Mouse (Mus musculus): ENCODE results near the gene G430095P16Rik.

G430095P16Rik gene

DNA sequence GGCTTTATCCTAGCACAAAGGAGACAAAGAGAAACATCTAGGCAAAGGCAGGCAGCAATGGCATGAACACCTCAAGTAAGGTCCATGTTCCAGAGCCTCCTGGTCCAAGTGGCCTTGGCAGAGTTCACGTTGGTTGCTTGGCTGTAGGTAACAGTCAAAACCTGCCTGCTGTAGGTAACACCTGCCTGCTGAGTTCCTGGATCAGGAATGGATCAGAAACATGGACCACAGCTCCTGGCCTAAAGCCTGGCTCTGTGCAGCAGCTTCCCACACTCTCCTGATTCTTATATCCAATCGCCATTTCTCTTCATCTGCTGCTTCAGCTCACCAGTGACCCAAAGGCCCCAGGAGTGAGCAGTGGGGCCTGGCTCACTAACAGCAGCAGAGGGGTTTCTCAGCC, 11.9 kb downstream of the G430095P16Rik start:
- in situ Hi-C loops (cut with MboI; ENCODE audit: low pct_unique_long_range_greater_than_20kb in 1 of 2, low sequenced_read_pairs in 2 of 2, unreplicated experiment in 1 of 2) = no loop called here

DNA sequence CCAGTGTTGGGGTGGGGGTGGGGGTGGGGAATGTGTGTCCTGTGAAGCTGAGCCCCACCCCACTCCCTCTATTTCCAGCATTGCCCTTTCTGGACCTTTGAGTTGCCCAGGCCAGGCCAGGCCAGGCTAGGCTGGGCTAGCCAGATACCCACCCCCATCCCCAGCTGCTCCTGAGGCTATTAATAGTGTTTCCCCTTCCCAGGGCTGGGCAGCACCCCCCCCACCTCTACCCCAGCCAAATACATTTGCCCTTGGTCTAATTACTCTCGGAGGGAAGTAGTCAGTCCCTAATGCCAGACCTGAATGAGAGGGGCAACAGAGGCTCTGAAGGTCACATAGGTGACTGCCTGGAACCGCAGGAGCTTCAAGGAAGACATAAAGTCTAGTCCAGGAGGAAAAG, 12.8 kb downstream of the G430095P16Rik start:
- in situ Hi-C loops (cut with MboI; ENCODE audit: low pct_unique_long_range_greater_than_20kb in 1 of 2, low sequenced_read_pairs in 2 of 2, unreplicated experiment in 1 of 2) = no loop called here

DNA sequence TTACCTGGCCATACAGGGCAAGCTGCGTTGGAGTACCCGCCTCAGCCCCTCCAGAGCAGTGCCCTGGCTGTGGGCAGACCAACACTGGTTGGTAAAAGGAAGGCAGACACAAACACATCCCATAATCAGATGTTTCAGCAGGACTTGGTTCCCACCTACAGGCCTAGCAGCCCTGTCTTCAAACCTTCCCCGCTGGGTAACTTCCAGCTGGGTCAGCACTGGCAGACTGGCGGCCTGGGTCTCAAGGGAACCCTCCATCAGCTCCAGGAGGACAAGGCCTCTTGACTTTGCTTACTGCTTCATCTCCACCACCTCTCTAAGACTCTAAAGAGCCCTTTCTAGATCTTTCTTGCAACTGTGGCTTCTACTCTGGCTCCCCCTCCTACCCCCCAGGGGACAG, 13.7 kb downstream of the G430095P16Rik start:
- in situ Hi-C loops (cut with MboI; ENCODE audit: low pct_unique_long_range_greater_than_20kb in 1 of 2, low sequenced_read_pairs in 2 of 2, unreplicated experiment in 1 of 2) = no loop called here

DNA sequence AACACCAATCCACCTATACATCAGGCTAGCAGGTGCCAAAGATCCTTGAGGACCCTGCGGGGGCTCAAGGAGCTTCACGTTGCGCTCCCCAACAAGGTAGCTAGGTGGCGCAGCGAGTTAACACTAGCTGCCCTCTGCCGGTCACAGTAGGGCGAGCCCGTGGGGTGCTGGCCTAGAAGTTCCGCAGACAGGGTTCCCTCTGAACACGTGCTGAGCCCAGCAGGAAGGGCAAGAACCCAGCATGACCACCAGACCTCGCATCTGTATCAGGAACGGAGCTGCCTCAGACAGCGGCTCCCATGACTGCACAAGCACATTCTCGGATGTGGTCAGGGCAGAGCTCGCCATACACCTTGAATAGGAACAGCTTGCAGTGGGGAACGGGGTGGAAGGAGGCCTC, 14.8 kb downstream of the G430095P16Rik start:
- in situ Hi-C loops (cut with MboI; ENCODE audit: low pct_unique_long_range_greater_than_20kb in 1 of 2, low sequenced_read_pairs in 2 of 2, unreplicated experiment in 1 of 2) = no loop called here

DNA sequence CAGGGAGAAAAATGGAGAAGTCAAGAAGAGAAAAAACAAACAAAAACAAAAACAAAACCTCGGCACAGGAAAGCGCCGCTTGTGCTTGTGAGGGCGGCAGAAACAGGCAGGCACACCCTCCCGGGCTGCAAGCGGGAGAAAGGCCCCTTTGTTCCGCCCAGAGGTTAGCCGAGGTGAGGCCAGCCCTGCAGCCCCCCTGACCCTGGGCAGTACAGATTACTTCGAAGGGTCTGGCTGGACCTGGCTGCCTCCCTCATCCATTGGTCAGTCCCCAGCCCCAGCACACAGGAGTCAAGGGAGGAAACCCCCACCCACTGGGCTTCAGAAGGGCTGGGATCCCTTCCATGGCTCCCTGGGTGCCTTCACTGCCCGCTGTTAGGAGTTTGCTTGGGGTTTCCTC, 15.5 kb downstream of the G430095P16Rik start:
- in situ Hi-C loops (cut with MboI; ENCODE audit: low pct_unique_long_range_greater_than_20kb in 1 of 2, low sequenced_read_pairs in 2 of 2, unreplicated experiment in 1 of 2) = no loop called here

DNA sequence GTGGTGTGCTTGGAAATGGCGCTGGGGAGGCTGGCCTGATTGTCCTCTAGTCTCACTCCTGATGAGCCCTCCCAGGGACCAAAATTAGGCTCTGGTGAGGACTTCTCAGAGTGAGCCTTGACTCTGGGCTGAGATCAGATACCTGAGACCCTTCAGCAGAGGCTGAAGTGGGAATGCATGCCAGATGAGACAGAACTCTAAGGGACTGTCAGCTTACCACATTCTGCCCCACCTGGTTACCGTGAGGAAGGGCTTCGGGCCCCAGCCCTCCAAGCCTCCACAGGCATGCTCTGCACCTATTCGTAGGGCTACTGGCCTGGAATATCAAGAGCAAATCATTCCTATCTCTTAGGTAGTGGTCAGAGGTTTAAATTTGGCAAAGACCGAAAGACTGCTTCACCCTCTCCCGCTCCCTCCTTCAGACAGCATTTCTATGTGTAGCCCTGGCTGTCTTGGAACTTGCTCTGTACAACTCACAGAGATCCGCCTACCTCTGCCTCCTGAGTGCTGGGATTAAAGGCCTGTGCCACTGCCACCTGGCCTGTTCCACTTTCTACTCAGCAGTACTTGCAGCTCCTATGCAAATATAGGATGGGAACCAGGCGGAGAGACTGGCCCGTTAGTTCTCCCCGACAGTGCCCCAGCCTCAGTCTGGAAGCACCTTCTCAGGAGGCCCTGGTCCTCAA, 16.1 kb downstream of the G430095P16Rik start:
- in situ Hi-C loops (cut with MboI; ENCODE audit: low pct_unique_long_range_greater_than_20kb in 1 of 2, low sequenced_read_pairs in 2 of 2, unreplicated experiment in 1 of 2) = no loop called here

DNA sequence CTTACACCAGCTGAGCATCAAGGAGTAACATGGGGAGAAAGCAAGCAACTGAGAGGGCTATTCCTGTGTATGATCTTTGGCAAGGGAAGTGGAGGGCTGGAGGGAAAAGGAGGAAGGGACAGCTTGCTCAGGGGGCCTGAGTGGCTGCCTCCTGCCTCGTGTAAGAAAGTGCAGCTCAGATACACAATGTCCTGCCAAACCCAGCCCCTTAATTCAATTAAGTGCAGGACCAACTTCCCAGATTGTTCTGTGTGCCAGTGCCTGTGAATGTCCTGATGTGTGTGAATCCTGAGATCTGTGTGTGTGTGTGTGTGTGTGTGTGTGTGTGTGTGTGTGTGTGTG, 16.6 kb downstream of the G430095P16Rik start:
- in situ Hi-C loops (cut with MboI; ENCODE audit: low pct_unique_long_range_greater_than_20kb in 1 of 2, low sequenced_read_pairs in 2 of 2, unreplicated experiment in 1 of 2) = no loop called here

DNA sequence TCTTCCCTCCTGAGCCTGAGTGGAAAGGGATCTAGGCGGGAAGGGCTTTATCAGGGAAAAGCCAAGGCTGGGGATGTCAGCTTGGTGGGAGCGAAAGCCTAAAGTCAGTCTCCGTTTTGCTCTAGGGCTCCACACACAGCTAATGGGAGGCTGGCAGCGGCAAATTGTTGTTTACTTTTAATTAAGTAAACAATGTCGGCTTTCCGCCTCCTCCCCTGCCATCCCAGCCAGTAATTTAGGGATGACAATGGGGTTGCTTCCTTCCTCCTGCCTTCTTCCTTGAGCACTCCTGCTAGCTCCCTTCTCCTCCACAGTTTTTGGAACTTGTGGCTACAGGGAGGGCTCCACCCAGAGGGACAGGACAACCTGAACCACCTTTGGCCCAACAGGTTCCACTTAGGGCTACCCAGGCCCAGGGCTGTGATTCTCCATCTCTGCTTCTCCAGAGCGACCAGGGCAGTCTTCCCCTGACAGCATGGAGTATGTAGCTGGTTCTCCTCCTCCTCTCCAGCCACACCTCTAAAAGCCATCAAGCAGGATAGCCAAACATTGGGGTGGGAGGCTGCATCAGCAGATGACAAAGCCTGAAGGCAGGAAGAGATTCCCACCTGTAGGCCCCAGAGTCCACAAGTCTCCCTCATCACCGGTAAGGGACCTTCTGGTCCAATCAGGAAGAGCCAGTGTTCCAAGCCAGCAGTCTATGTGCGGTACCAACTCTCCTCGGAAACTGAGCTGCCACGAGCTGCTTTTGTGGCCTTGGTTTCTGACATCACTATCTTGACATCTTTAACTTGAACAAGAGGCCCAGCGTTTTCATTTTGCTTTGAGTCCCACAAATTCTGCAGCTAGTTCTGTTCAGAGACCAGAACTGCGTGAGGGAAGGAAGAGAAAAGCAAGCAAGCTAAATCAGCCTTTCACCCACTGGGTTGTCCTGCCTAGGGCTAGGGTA, 18.4 kb downstream of the G430095P16Rik start:
- in situ Hi-C loops (cut with MboI; ENCODE audit: low pct_unique_long_range_greater_than_20kb in 1 of 2, low sequenced_read_pairs in 2 of 2, unreplicated experiment in 1 of 2) = no loop called here

DNA sequence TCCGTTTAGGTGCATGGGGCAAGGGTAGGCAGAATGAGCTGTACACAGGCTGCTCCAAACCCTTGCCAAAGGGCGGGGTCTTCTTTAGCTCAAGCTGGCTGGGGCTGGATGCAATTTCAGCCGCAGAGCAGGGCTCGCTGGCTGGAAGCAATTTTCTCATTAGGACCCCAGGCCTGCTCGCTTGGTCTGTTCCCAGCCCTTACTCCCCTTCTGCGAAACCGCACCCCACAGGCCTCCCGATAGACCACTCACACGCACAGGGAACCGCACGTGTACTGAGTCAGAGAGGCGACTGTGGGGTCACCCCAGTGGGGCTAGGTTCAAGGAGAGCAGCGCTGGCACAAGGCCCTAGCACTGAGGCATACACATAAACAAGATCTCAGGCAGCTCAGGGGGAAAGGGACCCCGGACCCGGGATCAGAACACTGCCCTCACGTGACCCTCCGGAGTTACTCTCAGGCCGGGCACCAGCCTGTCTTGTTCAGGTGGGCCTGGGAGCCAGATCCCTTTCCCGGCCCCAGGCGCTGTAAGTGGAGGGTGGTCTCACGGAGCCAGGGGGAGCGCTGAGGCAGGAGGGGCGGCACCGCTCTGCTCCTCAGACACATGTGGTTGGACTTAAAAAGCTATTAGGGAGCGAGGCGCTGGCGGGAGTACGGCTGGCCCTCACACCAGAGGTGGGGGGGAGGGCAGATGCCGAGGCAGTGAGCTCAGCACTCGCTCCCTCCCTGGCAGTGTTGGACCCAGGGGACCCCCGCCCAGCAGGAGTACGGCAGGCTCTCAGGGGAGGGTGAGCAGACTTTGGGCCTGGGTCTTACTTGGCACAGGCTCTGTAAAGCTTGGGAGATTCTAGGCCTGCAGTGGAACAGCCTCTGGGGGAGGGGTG, 19.6 kb downstream of the G430095P16Rik start:
- in situ Hi-C loops (cut with MboI; ENCODE audit: low pct_unique_long_range_greater_than_20kb in 1 of 2, low sequenced_read_pairs in 2 of 2, unreplicated experiment in 1 of 2) = no loop called here

DNA sequence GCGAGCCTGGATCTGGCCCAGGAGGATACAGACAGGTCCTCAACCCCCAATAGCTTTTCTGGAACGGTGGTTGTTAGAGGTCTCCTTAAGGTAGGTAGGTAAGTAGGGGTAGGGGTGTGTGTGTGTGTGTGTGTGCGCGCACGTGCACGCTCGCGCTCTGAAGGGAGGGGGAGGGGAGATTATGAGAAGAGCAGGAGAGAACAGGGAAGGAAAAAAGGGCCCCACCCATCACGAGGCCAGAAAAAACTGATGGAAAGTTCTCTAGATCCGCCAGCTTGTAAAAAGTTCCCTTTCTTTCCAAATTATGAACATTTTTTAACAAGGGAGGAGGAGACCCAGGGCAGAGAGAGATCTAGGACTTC, 20.2 kb downstream of the G430095P16Rik start:
- in situ Hi-C loops (cut with MboI; ENCODE audit: low pct_unique_long_range_greater_than_20kb in 1 of 2, low sequenced_read_pairs in 2 of 2, unreplicated experiment in 1 of 2) = no loop called here

DNA sequence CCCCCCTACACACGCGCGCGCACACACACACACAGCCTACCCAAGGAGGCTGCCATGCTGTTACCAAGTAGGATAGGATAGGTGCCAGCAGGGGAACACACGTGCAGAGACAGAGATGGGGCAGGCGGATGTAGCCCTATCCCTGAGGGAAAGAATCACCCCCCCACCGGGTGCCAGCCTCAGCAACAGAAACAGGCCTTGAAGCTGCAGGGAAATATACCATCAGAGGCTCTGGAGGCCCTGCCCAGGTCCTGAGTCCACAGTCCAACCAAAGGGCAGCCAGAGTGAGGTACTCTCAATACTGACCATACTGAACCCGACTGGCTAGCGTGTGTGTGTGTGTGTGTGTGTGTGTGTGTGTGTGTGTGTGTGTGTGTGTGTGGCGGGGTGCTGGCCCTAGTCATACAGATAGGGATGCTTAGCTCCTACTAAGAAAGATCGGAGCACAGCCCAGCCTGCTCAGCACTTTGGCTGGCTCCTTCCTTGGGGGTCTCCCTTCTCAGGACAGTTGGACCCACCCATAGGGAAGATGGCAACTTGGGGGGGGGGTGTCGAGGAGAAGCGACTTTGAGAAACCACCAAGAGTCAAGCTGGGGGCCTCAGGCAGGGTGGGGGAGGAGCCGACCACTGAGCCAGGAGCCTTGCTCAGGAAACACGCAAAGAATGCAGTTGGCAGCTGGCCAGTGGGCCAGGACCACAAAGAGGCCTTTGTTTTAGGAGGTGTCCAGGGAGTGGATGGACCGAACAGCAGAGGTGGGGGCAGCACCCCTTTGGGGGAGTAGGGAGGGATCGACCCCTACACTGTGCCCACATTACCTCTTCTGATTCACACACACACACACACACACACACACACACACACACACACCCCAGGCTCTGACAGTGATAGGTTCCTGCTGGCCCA, 21.0 kb downstream of the G430095P16Rik start:
- in situ Hi-C loops (cut with MboI; ENCODE audit: low pct_unique_long_range_greater_than_20kb in 1 of 2, low sequenced_read_pairs in 2 of 2, unreplicated experiment in 1 of 2) = no loop called here

DNA sequence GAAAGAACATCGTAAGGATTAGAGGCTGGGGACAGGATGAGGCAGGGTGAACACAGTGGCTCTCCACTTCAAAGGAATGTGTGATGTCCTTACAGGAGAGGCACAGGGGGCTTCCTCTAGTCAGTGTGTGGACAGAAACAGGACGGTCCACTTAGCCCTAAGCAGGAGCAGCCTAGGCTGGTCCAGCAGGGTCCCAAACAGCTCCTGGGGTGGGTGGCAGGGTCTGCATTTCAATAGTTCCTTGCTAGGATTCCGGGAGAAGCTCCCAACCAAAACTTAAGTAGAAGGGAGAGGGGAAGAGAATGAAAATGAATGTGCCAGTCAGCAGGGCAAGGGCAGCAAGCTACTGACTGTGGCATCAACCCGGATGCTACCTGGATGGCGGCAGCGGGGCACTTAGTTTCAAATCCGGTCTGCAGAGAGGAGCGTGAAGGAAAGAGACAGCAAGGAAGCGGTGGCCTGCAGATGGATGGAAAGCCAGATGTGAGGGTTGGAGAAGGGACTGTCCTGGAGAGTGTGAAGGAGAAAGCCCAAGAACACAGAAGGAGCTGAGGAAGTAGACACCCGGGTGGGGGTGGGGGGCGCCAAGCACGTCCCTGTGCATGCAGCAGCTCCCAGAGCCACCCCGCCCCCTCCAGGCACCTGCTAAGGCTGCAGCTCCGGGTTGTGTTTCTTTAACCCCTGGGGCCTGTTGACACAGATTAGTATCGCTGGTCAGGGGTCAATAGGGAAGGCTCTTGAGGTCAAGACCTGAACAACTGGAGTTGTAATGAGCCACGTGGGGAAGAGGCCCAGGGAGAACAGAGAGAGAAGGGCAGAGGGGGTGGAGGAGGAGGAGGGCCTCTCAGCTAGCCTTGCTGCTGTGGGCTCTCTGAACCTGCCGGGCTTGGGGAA, 22.5 kb downstream of the G430095P16Rik start:
- in situ Hi-C loops (cut with MboI; ENCODE audit: low pct_unique_long_range_greater_than_20kb in 1 of 2, low sequenced_read_pairs in 2 of 2, unreplicated experiment in 1 of 2) = loop anchor here in 1 of 2 experiments (5.0 kb wide), 1 partner anchor 42 kb away; no protein-coding TSS in a partner anchor

DNA sequence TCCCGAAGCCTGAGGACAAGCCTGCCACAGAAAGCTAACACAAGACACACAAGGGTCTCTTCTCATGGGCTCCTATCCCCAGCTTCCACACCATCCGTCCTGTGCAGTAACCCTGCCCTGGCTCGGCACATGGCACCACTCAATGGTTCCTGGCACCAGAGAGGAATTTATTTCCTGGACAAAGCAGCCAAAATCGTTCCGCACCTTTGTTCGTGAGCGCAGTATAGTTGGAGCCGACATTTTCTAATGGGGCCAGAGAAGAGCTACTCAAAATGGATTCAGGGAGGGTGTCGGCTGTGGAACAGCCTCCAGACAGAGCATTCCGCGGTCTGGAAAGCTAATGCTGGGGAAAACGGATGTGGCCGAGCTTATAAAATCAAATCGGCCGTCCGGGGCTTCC, 26.7 kb downstream of the G430095P16Rik start:
- in situ Hi-C loops (cut with MboI; ENCODE audit: low pct_unique_long_range_greater_than_20kb in 1 of 2, low sequenced_read_pairs in 2 of 2, unreplicated experiment in 1 of 2) = loop anchor here in 1 of 2 experiments (5.0 kb wide), 1 partner anchor 38 kb away; no protein-coding TSS in a partner anchor

DNA sequence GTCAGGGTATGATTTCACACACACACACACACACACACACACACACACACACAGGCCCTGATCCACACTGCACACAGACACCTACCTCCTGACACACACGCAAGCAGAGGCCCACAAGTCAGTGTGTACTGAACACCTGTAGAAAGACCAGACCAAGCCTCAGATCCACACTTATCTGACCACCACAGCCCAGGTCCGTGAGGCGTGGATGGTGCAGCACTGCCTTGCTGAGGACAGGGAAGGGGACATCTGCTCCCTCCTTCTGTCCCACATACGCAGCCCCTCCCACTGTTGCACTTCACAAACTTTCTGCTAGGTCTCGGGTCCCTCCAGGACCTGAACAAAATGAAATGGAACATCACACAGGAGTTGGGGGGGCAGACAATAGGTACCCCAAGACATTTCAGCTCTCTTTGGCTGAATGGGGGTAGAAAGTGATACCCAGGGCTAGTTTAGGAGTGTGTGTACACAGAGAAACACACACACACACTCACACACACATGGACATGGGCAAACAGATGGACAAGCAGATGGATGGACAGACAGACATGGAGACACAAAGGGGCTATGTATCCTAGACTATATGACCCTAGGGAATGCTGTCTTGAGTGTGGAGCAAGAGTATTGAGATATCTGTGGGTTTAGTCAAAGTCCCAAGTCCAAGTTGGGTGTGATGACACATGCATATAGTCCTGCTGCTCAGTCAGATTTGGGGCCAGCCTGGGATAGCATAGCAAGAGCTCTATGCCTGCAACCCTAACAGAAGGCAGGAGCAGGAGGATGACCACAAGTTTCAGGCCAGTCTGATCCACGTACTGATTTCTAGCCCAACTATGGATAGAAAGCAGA, 30.2 kb downstream of the G430095P16Rik start:
- in situ Hi-C loops (cut with MboI; ENCODE audit: low pct_unique_long_range_greater_than_20kb in 1 of 2, low sequenced_read_pairs in 2 of 2, unreplicated experiment in 1 of 2) = no loop called here

DNA sequence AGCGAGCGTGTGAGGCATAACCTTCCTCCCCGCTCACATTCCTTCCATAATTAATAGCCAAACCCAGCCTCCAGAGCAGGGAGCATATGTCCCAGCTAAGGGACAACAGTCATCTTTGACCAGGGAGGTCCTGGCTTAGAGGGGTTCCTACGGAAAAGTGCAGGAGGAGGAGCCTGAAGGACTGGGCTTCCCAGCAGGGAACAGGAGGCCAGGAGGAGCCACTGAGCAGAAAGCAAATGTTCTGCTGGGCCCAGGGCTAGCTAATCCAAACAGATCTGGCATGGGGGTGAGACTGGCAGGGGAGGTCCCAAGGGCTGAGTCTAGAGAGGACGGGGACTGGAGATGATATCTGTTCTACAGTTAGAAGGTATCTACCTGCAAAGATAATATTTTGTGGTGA, 34.7 kb downstream of the G430095P16Rik start:
- in situ Hi-C loops (cut with MboI; ENCODE audit: low pct_unique_long_range_greater_than_20kb in 1 of 2, low sequenced_read_pairs in 2 of 2, unreplicated experiment in 1 of 2) = no loop called here

DNA sequence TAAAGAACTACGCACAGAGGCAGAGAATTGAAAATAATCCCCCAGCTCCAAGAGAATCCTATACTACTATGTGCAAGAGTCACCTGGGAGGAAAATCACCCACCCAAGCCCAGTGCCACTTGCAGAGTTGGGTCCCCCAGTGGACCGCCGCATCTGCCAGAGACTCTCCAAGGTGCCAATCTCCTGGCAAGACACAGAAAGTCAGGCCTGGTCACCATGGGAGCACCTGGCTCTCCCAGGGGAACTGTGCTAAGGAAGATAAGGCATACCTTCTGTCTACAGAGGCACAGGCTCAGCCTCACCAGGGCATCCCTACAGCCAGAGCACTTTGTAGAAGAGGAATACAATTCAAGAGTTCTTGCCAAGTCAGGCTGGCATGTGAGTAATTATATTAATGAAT, 35.5 kb downstream of the G430095P16Rik start:
- in situ Hi-C loops (cut with MboI; ENCODE audit: low pct_unique_long_range_greater_than_20kb in 1 of 2, low sequenced_read_pairs in 2 of 2, unreplicated experiment in 1 of 2) = no loop called here
